Mouse (Mus musculus) thymus, postnatal 25 days (tissue): ENCODE measurements at regions not wholly inside any gene's neighbourhood (a gene's known extent, or its start where the extent isn't known, plus 50 kb on each side); places are given as distances from the start of the nearest gene placed in this dataset.

Source experiments
- DNase-seq: peaks from one replicate; pipeline ENCODE4 v3.0.0; 2022

GRCm38 (mm10) chr3:151192092-151192491 is 245.6 kb upstream of the Adgrl4 start:
- no peak for DNase-seq

- DNase-seq: no peak
Observed at GRCm38 (mm10) chr3:151210978-151211377, 226.7 kb upstream of the Adgrl4 start.

- DNase-seq: no peak
Observed at GRCm38 (mm10) chr3:151216764-151217502, 220.8 kb upstream of the Adgrl4 start.

- DNase-seq: no peak
Observed at GRCm38 (mm10) chr3:151222407-151222806, 215.3 kb upstream of the Adgrl4 start.

- DNase-seq: no peak
Observed at GRCm38 (mm10) chr3:151252458-151252857, 185.2 kb upstream of the Adgrl4 start.

DNA sequence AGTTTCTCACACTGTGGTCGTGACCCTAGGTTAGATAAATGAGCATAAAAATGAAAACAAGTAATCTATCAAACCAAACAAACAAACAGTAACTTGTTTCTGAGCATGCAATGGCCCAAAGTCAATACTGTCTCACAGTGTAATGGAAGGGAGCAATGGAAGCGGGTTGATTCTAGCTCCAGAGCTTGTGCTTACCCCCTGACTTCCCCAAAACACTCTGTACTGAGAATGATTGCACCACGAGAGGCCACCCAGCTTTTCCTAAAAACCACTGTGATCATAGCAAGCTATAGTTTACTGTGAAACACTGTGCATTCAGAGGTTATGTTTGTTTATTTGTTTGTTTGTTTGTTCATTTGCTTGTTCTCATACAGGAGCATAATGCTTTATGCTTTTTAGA is 174.9 kb upstream of the Adgrl4 start:
- DNase-seq: no peak

DNA sequence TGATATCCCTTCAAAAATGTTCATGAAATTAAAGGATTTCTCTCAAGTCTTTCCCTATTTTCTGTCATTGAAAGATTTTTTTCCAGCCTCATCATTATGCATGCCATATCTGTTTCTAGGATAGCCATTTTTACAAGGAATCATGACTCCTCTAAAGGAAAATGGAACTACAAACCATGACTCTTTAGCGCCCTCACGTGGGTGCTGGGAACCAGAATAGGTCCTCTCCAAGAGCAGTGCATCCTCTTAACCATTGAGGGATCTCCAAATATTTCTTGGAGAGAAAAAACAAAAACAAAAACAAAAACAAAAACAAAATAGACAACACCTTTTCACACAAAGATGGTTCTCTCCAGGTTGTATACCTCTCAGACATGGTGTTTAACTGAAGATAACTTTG is 172.0 kb upstream of the Adgrl4 start:
- no peak for DNase-seq

GRCm38 (mm10) chr3:151269514-151269913 is 168.2 kb upstream of the Adgrl4 start:
- DNase-seq: no peak

GRCm38 (mm10) chr3:151283829-151284228 is 153.9 kb upstream of the Adgrl4 start:
- DNase-seq: no peak

DNA sequence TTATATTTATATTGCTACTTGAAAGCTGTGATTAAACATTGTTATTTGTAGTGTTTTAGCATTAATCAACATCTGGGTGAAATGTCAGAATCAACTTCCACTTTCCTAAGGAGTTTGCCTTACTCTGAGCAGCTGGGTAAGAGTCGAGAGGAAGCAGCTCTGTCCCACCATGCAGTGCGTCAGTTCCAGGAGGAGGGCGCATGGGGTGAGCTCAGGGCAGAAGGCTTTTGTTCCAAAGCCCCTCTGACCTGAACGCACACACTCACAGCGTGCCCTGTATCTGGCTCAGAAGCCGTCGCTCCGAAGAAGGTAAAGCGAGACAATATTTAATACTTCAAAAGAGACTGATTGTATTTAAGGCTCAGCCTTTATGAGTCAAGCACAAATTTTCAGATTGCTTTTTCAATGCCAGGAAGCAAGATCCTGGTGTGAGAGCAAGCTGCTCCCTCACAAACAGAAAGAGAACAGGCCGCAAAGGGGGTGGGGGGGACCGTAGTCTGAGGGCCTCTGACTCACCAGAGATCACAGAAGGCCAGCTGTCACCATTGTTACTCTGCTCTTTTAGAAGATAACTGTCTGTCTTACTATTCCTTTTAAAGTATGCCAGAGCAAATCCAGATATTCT is 143.6 kb upstream of the Adgrl4 start:
- peak; percentile 35 for DNase-seq

DNA sequence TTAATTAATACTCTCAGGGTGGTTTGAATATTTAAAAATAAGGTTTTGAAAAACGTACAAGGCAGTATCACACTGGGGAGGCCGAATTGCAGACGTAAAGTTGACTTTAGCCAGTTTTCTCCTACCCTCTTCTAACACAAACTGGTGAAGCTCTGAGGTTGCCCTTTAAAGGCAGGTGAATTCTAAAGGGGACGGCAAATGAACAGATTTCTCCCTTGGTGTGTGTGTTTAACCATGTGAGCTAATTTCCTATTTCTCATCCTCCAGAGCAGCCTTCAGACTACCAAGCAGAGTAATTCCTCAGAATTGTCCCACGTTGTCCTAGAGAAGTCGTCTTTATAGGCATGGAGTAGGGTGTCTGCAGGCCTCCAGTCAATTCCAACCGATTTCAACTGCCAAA is 143.1 kb upstream of the Adgrl4 start:
- DNase-seq: no peak

DNA sequence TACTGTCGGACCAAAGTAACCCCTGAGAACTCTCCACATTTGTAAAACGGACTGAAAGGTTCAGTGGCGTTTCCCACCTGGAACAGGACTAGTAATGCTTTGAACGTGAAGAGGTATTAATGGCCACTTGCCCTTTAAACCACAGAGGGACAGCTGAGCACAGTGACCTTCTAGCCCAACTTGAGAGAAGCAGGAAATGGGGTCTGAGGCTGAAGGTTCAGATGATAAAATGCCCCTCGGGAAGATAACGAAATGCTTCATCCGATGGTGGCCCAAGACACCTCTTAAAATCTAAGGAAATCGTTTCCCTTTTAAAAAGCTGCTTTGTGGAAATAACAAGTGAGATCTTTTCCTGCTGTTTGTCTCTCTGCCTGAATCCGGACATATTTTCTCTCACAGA is 142.7 kb upstream of the Adgrl4 start:
- DNase-seq: no peak

DNA sequence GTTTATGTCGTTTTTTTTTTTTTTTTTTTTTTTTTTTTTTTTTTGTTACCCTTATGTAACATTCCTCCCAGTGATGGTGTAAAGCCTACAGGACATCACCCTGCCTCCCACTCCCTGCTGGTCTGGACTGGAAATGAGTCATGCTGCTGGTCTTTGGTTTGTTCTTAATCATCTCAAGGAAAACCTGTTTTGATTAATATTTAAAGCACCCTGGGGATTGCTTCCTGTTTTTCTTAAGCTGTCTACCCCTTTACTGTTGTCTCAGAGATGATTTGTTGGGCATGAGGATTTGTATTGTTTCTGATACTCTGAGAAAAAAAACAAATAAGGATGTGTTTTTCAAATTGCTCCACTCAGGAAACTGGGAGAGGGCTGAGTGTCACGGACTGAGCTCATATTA is 139.4 kb upstream of the Adgrl4 start:
- DNase-seq: no peak

DNA sequence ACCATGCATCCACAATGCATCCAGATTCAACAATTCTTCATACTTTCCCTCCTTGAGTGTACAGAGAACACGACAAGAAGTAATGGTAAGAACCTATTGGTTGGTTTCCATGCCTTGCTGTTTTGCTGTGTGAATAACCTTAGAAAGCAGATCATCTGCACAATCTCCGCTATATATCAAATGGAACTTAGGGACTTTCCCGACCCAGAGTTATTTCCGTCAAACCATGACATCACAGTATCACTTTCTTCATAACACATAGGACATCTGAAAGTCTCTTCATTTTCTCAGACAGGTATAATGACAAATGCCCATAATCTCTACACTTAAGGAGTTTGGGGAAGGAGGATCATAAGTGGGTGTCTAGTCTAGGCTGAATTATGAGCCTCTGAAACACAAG is 132.3 kb upstream of the Adgrl4 start:
- no peak for DNase-seq

DNA sequence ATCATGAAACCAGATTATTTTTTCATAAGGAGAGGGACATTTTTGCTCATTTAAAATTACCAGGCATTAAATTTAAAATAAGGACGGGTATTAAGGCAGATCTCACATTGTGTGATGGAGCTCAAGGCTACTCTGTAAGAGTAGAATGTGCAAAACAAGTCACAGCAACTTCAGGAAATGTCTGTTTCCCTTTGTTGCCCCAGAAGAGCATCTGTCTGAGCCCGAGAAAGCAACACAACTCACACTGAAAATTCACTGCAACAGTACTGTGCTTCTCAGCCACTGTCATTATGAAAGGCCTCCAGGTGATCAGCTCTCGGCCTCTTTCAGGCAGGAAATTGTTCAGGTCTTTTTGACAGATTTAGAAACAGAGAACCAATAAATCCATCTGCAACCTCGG is 129.7 kb upstream of the Adgrl4 start:
- DNase-seq: no peak

DNA sequence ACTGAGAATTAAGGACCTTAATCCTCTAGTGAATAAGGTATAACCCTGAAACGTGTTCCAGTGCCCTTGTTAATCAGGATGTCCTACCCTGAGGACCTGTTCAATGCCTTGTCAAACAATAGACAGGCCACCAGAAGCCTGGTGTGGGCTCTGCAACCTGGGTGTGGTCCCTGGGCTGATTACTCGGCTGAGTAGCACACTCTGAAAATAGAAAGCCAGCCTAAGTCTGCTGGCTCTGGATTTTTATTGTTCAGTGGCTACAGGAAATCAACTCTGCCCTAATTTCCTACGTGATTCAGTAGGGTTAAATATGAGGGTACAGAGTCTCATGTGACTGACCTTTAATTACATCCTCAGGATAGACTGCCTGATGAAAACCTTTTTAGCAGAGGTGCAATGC is 113.9 kb upstream of the Adgrl4 start:
- DNase-seq: no peak

GRCm38 (mm10) chr3:151329801-151330200 is 107.9 kb upstream of the Adgrl4 start:
- no peak for DNase-seq

DNA sequence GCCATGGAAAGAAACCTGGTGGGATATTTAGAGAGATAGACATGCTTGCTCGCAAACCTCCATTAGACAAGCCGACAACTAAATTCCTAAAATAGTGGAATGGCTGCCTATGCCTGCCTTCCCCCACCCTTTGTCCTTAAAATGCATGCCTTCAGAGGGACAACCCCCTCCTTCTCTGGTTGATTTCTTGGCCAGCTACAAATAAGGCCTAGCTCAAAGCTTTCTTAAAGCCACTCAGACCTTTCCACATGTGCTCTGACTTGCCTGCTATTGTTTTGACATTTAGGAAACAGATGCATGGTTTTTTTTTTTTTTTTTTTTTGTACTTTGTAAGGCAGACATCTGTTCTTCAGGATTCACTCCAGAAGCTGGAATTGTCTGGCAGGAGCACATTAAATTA is 105.8 kb upstream of the Adgrl4 start:
- DNase-seq: no peak

- no peak for DNase-seq
Observed at GRCm38 (mm10) chr3:151332317-151332687, 105.4 kb upstream of the Adgrl4 start.

DNA sequence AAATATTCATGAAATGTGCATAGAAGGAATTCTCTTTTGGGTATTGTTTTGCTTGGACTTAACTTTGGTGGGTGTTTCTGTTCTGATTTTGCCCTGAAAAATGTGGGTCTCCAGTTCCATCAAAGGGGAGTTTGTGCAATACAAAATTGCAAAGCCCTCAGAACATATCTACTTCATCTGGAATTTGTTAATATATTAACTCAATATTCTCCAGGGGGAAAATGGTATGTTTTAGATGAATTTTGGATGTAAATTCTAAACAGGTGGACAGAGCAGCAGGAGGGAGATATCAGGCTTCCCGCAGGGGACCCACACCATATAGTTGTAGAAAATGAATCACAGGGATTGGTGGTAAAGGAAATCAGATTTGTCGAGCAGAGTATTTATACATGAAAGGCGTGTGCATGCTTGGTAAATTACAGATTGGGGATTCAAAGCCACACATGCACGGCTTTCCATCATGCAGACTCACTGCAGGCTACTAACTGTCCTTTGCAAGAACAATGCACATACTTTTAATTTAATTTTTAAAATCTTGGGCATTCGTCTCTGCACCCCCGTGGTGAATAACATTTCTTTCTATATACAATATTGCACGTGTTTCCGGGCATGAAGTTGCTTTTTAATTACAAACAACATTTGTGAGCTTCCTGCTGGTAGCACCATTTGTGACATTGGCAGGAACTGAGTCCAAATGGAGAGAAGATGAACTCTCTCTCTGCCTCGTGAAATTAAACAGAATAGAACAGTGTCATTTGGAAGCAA is 104.8 kb upstream of the Adgrl4 start:
- DNase-seq: no peak

- no peak for DNase-seq
Observed at GRCm38 (mm10) chr3:151333867-151334341, 103.8 kb upstream of the Adgrl4 start.

DNA sequence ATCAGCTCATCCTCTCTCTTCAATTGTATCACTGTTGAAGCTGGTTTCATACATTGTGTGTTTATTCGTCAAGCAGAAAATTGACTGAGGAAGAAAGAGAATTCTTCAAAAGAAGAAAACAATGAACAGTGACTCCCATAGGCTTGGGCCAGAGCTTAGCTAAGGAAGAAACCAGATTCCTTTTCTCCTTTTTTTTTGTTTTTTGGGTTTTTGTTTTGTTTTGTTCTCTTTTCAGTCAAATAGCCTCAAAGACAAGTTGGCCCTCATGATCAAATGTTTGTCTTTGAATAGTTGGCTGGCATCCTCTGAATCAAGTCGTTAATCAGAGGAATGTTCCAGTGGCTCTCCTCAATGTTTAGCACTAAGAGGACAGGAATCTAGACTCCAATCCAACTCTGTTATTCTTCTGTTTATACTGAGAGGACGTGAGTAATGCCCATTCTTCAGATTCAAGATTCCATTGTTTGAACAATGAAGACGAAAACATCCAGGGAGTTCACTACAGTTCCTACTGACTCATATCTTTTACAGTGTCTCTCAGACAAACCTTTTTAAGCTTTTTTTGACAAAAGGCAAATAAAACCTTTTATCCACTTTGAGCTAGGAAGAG is 86.1 kb upstream of the Adgrl4 start:
- no peak for DNase-seq

DNA sequence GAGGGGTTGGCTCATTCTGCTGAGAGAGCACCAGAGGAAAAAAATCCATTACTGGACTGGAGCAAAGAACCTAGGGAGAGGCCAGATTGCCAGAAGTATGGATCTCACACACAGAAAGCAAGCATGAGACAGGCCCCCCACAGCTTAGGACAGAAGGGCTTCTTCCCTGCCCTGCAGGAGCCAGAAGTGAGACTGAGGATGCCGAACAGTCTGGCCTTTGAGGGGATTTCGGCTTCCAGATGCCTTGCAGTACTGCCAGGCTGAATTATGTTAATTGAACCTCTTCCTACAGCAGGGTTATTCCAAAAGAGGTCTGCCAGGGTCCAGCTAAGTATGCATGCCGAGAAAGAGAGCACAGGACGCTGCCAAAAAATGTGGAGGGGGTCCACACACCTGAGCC is 71.4 kb upstream of the Adgrl4 start:
- DNase-seq: no peak
